Mouse (Mus musculus): ENCODE measurements around the gene Rps12-ps3.

Rps12-ps3 gene

DNA sequence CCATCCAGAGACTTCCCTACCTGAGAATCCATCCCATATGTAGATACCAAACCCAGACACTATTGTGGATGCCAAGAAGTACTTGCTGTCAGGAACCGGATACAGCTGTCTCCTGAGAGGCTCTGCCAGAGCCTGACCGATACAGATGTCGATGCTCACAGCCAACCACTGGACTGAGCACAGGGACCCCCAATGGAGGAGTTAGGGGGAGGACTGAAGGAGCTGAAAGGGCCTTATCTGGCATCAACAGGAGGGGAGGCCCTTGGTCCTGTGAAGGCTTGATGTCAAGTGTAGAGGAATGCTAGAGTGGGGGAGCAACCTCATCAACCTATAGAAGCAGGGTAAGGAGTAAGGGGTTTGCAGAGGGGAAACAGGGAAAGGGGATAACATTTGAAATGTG is 30.7 kb downstream of the Rps12-ps3 start:
- no peak for DNase-seq

DNA sequence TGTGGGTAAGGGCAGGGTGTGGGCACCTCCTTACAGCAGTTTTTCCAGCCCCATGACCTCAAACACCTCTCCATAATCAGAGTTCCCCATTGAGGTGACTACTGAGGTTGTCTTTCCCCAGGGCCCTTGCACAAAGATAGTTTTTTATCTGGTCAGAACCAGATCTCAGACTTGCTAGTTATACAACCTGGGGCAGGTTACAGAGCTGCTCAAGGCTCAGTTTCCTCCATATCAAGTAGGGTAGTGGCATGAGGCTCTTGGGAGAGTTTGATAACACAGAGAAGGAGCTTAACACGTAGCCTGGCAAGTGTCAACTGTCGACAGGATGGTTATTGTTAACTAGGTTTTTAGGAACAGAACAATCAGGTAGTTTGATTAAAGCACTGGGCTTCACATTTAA is 32.8 kb downstream of the Rps12-ps3 start:
- DNase-seq = no peak

DNA sequence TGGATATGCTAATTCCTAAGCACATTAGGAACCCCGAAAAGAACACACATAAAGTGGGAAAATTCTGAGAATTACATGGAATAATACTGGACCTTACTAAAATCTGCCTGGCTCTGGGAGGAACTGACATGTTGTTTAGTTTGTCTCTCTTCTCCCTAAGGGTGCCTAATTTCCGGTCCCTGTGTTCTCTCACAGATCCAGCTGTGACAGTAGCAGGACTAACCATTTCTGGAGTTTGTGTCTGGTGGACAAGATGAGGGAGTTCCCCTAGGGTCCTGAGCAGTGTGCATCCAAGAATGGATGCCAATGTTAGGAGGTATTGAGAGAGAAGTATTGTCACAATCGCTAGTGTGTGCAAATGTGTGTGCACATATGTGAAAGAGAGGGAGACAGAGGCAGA is 34.3 kb downstream of the Rps12-ps3 start:
- DNase-seq = no peak

DNA sequence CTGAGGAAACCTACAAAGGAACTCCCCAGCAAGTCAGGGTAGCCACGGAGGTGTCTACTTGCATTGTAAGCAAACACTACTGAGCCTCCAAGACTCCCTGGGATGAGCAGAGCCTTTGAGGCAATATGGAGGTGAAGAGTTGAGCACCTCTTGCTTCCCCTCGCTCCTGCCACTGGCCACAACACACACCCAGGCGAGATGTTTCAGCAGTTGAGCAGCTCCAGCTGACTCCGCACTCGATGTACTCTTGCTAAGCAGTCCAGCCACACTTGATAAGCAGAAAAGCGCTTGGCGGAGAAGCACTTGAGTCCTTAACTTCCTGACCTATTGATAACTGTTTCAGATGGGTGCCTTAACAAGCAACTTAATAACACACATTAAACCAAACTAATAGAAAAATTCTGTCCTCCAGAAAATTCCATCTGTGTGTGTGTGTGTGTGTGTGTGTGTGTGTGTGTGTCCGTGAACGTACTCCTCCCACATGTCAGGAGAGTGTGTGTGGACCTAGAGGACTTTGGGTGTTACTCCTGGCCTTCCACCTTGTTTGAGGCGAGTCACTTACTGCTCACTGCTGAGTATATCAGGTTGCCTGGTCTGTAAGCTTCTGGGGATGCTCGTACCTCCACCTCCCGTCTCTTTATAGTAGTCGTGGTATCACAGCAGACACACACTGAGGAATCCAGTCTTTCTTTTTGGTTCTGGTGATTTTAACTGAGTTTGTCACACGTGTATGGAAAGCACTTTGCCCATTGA is 34.9 kb downstream of the Rps12-ps3 start:
- no peak for DNase-seq

DNA sequence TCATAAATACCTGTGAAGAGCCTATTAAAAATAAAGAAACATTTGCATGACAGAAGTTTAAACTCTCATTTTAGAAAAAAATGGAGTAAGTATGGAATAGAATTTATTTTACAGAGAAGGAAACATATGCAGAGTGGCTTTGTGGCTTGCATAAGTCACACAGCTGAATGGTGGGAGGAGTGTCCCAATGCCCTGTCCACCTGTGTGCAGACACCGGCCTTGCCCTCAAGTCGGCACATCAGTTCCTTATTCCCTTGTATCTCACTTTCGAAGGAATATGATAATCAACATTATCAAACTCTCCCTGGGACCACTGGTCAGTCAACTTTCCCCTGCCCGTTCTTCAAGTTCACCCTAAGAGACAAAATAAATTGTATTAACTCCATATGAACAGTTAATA is 35.8 kb downstream of the Rps12-ps3 start:
- no peak for DNase-seq

DNA sequence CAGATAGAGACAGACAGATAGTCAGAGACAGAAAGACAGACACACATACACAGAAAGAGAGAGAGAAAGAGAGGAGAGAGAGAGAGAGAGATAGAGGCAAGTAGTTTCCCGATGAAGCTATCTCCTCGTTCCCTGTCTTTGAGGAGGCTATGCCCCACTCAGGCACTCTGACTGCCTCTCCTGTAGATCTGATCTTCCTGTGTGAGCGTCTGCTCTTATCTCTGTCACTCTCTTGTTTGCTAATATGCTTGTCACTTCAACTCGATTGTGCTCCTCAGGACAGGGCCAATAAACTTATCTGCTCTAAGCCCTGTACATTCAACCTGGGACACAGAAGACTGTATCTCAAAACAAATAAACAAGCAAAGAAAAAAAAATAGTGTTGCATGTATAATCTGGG is 37.1 kb downstream of the Rps12-ps3 start:
- no peak for DNase-seq

DNA sequence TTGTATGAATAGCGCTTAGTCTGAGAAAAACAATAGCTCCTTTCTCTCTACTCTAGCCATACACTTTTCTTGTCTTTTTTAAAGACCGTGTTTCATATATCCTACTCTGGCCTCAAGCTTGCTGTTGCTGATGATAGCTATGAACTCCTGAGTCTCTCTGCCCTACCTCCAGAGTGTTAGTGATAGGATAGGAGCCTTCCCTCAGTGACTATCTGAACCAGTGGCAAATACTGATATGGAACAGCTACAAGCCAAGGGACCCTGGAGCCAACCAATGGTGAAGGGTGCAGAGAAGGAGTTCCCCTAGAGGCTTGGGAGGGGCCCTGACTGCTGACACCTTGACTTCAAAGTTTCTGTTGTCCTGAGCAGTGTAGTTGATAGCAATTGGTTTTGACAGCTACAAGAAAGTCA is 38.4 kb downstream of the Rps12-ps3 start:
- DNase-seq = no peak

DNA sequence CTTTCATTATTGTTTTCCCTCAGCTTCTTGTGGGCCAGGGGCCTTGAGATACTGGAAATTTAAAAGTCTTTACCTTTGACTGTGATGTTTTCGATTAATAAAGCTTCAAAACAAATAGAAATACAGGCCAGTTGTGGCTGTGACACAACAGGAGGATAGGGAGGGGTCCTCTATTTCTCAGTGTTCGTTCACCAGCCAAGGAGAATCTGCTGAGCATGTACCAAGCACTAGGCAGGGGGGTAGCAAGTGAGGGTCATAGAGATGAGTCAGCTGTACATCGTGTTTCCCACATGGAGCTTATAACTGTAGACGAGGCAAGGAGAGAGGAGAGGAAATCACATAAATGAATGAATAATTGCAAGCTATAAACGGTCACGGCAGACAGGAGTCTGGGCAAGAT is 40.6 kb downstream of the Rps12-ps3 start:
- DNase-seq = no peak

DNA sequence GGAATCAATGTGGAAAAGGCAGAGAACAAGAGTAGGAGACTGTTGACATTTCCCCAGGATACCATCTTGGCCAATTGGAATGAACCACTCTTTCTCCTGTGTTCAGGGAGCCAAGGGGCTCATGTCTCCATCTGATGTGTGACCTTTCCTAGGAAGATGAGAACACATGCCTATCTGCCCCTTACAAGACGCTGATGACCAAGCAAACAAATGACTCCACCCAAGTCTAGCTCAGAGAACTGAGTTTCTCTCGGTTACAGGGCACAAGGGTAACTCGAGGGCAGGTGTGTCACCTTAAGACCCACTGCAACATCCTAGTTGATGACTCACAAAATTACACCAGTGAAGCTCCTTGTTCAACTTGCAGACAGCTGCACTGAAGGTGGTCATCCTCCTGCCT is 41.6 kb downstream of the Rps12-ps3 start:
- DNase-seq = no peak

DNA sequence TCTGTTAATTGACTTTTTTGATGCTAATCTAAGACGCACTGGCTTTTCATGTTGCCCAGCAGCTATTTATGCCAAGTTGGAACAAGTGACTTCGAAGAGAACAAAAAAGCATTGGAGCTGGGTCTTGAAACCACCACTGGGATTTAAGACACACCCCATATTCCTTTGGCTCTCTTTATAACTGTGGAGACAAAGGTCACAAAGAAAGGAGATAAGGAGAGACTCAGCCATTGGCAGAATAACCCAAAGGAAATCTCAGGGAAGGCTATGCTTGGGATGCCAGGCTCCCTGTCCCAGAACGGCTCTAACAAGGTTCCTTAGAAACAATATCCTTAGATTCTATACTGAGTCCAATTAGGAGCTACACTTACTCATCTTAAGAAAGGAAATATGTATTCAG is 44.6 kb downstream of the Rps12-ps3 start:
- DNase-seq = no peak

DNA sequence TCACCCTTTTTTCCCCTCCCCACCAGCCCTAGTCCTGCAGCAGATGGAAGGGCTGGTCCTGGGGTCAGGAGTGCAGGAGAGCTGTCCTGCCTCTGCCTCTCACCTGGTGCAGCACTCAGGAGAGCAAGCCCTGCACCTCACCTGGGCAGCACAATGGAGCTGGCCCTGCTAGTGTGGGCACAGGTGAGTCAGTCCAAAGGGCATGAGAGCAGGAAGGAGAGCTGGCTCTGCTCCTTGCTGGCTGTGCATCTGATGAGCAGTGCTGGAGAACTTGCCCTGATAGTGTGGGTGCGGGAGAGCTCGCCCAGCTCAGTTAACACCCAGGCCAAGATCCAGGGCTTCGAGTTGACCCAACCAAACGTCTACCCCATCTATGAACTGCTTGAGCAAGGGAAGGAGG is 45.8 kb downstream of the Rps12-ps3 start:
- DNase-seq = no peak

DNA sequence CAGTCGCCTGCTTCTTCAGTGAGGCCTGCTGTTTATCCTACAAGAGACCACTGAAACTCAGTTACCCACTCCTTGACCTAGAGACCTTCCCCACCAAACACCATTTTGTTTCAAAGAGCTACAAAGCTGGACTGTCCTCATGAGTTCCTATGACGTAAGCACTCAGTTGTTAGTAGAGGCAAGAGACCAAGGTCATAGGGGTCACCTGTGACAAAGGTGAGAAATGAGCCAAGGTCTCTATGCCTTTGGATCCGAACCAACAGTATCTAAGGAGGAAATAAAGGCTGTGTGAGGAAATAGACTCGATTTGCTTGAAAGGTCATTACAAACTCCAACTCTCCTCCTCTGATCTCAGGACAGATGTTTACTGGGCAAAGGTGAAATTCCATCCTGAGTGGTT is 48.9 kb downstream of the Rps12-ps3 start:
- DNase-seq = no peak
